Mouse (Mus musculus): ENCODE measurements around the gene Mettl5. TPM values are rescaled to one million over a fixed set of nuclear protein-coding genes. Genes with fewer than 3 reads are reported as not detected.

The Mettl5 gene
- polyA plus RNA-seq, 1 experiment from 2014 or later, result 41.6 TPM

DNA sequence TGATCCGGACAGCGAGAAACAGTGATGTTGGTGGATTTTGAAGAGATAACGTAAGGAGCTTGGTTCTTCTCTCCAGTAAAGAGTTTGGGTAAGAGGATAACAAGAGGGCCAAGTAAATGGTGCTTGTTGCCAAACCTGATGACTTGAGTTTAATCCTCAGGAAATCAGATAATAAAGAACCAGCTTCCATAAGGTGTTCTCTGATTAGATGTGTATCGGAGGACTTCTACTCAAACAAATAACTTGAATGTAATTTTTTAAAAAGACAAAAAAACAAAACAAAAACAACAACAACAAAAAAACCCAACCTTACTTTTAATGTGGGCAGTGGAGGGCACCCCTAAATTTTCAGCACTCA, 10.8 kb upstream of the Mettl5 start:
- DNase-seq (ENCODE audit: low spot score), result no peak

GRCm38 (mm10) chr2:69895502-69896223, 10.2 kb upstream of the Mettl5 start:
- ATAC-seq (ENCODE audit: low FRiP score) (no peak), DNase-seq (ENCODE audit: low spot score) (peak; percentile 19)
- WGBS, result 53% methylated on average over 14 of the region's 14 CpGs
- Histone ChIP-seq H3K27ac (ENCODE audit: low read depth, low read length) (no peak overlapping the region), H3K4me1 (replicated peaks; ENCODE audit: control insufficient read depth, insufficient read depth, low read length) (peaks cover 2% of the 10 kb centered on the region; the same call in 1 of the 2 replicates), H3K36me3 (ENCODE audit: control insufficient read depth, insufficient read depth, low read length) (no peaks in the 10 kb centered on the region), H3K9me3 (ENCODE audit: control insufficient read depth, low read length) (no peaks in the 10 kb centered on the region), H3K4me2 (replicated peaks; ENCODE audit: low read depth, low read length) (no peak overlapping the region), H3K9ac (ENCODE audit: low read depth, low read length) (no peak overlapping the region), H3K27me3 (ENCODE audit: control insufficient read depth, insufficient read depth, low read length) (no peaks in the 10 kb centered on the region), H3K4me3 (ENCODE audit: low read depth, low read length) (no peak overlapping the region)

More for the DNA sequence above, 10.8 kb upstream of the Mettl5 start:
- ATAC-seq (ENCODE audit: low FRiP score), result no peak
- H3K36me3 ChIP-seq (ENCODE audit: control insufficient read depth, insufficient read depth, low read length), result no peaks in the 10 kb centered on the region
- H3K27ac ChIP-seq (ENCODE audit: low read depth, low read length), result no peak overlapping the region
- no peaks in the 10 kb centered on the region for H3K9me3 ChIP-seq (ENCODE audit: control insufficient read depth, low read length)
- peaks cover 2% of the 10 kb centered on the region; the same call in 1 of the 2 replicates for H3K4me1 ChIP-seq (replicated peaks; ENCODE audit: control insufficient read depth, insufficient read depth, low read length)
- H3K9ac ChIP-seq (ENCODE audit: low read depth, low read length), result no peak overlapping the region
- 97% methylated on average over 4 of the region's 4 CpGs for WGBS
- H3K4me2 ChIP-seq (replicated peaks; ENCODE audit: low read depth, low read length), result no peak overlapping the region
- H3K4me3 ChIP-seq (ENCODE audit: low read depth, low read length), result no peak overlapping the region
- no peaks in the 10 kb centered on the region for H3K27me3 ChIP-seq (ENCODE audit: control insufficient read depth, insufficient read depth, low read length)

DNA sequence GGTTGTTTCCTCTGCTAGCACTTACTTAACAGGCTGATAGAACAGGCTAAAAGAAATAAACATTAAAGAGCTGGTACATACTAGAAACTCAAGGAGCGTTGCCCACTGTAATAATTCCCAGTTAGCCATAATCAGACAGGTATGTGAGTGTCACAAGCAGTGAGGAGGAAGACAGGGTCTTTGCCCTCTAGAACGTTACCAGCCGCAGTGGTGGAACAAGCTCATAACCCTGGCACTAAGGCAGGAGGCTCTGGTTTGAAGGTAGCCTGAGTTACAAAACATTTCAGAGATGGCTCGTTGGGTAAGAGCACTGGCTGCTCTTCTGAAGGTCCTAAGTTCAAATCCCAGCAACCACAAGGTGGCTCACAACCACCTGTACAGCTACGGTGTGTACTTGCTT, 8.5 kb upstream of the Mettl5 start:
- no peak overlapping the region for H3K27ac ChIP-seq (ENCODE audit: low read depth, low read length)
- no peaks in the 10 kb centered on the region for H3K36me3 ChIP-seq (ENCODE audit: control insufficient read depth, insufficient read depth, low read length)
- no peak overlapping the region for H3K9ac ChIP-seq (ENCODE audit: low read depth, low read length)
- 86% methylated on average over 5 of the region's 5 CpGs for WGBS
- no peak overlapping the region for H3K4me3 ChIP-seq (ENCODE audit: low read depth, low read length)
- H3K4me2 ChIP-seq (replicated peaks; ENCODE audit: low read depth, low read length), result no peak overlapping the region
- DNase-seq (ENCODE audit: low spot score), result no peak
- ATAC-seq (ENCODE audit: low FRiP score), result no peak
- no peaks in the 10 kb centered on the region for H3K9me3 ChIP-seq (ENCODE audit: control insufficient read depth, low read length)
- no peaks in the 10 kb centered on the region for H3K27me3 ChIP-seq (ENCODE audit: control insufficient read depth, insufficient read depth, low read length)
- H3K4me1 ChIP-seq (replicated peaks; ENCODE audit: control insufficient read depth, insufficient read depth, low read length), result peaks cover 1% of the 10 kb centered on the region; the same call in 1 of the 2 replicates

DNA sequence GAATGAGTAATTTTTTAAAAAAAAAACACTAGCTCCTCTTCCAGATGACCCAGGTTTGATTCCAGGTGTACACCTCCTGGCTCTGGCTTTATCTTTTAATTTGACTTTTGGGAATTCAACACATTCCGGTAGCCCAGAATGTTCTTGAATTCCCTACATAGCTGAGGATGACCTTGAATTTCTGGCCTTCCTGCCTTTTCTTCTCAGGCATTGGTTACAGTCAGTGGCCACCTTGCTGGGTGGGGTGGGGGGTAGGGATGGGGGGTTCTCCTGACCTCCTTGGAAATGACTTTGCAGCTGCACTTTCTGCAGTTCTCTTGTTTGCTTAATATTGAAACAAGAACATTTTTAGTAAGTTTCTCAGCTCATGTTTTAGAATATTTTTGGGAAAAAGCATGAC, 7.7 kb upstream of the Mettl5 start:
- Histone ChIP-seq H3K9me3 (ENCODE audit: control insufficient read depth, low read length) (no peaks in the 10 kb centered on the region), H3K4me3 (ENCODE audit: low read depth, low read length) (no peak overlapping the region), H3K27me3 (ENCODE audit: control insufficient read depth, insufficient read depth, low read length) (no peaks in the 10 kb centered on the region), H3K27ac (ENCODE audit: low read depth, low read length) (no peak overlapping the region), H3K4me1 (replicated peaks; ENCODE audit: control insufficient read depth, insufficient read depth, low read length) (no peaks in the 10 kb centered on the region), H3K9ac (ENCODE audit: low read depth, low read length) (no peak overlapping the region), H3K4me2 (replicated peaks; ENCODE audit: low read depth, low read length) (no peak overlapping the region), H3K36me3 (ENCODE audit: control insufficient read depth, insufficient read depth, low read length) (no peaks in the 10 kb centered on the region)
- ATAC-seq (ENCODE audit: low FRiP score) (no peak), DNase-seq (ENCODE audit: low spot score) (no peak)
- 89% methylated on average over 1 of the region's 1 CpGs for WGBS

DNA sequence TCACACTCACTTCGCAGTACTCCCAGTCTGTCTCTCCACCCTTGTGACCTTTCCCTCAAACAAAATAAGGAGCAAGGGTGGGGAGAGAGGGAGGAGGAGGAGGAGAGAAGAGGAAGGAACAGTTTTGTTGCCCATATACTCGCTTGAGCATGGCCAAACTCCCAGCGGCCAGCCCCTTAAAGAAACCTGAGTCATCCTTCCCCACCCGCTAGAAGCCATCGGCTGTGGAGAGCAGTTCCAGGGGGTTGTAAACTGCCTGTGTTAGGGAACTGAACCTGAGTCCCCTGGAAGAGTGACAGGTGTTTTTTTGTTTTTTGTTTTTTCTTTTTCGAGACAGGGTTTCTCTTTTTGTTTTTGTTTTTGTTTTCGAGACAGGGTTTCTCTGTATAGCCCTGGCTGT, 5.4 kb upstream of the Mettl5 start:
- H3K27ac ChIP-seq (ENCODE audit: low read depth, low read length), result no peak overlapping the region
- H3K9me3 ChIP-seq (ENCODE audit: control insufficient read depth, low read length), result no peaks in the 10 kb centered on the region
- no peak overlapping the region for H3K4me2 ChIP-seq (replicated peaks; ENCODE audit: low read depth, low read length)
- no peak for ATAC-seq (ENCODE audit: low FRiP score)
- no peak overlapping the region for H3K4me3 ChIP-seq (ENCODE audit: low read depth, low read length)
- no peak for DNase-seq (ENCODE audit: low spot score)
- H3K4me1 ChIP-seq (replicated peaks; ENCODE audit: control insufficient read depth, insufficient read depth, low read length), result no peaks in the 10 kb centered on the region
- H3K9ac ChIP-seq (ENCODE audit: low read depth, low read length), result no peak overlapping the region
- no peaks in the 10 kb centered on the region for H3K36me3 ChIP-seq (ENCODE audit: control insufficient read depth, insufficient read depth, low read length)
- no peaks in the 10 kb centered on the region for H3K27me3 ChIP-seq (ENCODE audit: control insufficient read depth, insufficient read depth, low read length)
- 66% methylated on average over 7 of the region's 7 CpGs for WGBS

GRCm38 (mm10) chr2:69888957-69889356, 3.5 kb upstream of the Mettl5 start:
- WGBS, result 74% methylated on average over 2 of the region's 2 CpGs
- ATAC-seq (ENCODE audit: low FRiP score), result no peak

DNA sequence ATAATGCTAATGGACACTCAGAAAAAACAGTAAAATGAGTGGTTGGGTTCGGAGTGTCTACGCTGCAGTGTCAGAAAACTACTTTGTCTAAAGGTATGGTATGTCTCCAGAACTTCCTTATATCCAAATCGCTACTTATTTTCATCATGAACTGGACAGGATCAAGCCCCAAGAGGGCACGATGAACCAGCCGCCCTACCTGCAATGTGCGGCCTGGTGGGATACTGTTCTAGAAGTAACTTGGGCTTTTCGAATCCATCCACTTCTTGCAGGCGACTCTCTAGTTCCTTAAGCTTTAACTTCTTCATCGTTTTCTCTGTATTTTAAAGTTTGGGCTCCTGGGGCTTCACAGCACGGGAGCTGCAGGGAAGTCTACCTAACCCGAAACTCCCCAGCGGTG, 365 bp downstream of the Mettl5 start:
- H3K9ac ChIP-seq (ENCODE audit: low read depth, low read length), result peak overlapping the region; percentile 87
- WGBS, result 8% methylated on average over 12 of the region's 12 CpGs
- H3K9me3 ChIP-seq (ENCODE audit: control insufficient read depth, low read length), result no peaks in the 10 kb centered on the region
- no peaks in the 10 kb centered on the region for H3K36me3 ChIP-seq (ENCODE audit: control insufficient read depth, insufficient read depth, low read length)
- DNase-seq (ENCODE audit: low spot score) (no peak), ATAC-seq (ENCODE audit: low FRiP score) (peak; percentile 2; the same call in 1 of the 2 replicates)
- H3K4me2 ChIP-seq (replicated peaks; ENCODE audit: low read depth, low read length), result peak overlapping the region; percentile 73
- H3K4me1 ChIP-seq (replicated peaks; ENCODE audit: control insufficient read depth, insufficient read depth, low read length), result no peaks in the 10 kb centered on the region
- peak overlapping the region; percentile 57 for H3K4me3 ChIP-seq (ENCODE audit: low read depth, low read length)
- no peaks in the 10 kb centered on the region for H3K27me3 ChIP-seq (ENCODE audit: control insufficient read depth, insufficient read depth, low read length)
- no peak overlapping the region for H3K27ac ChIP-seq (ENCODE audit: low read depth, low read length)

More at GRCm38 (mm10) chr2:69888957-69889356, 3.5 kb upstream of the Mettl5 start:
- no peaks in the 10 kb centered on the region for H3K36me3 ChIP-seq (ENCODE audit: control insufficient read depth, insufficient read depth, low read length)
- H3K4me3 ChIP-seq (ENCODE audit: low read depth, low read length), result no peak overlapping the region
- no peak overlapping the region for H3K27ac ChIP-seq (ENCODE audit: low read depth, low read length)
- DNase-seq (ENCODE audit: low spot score), result no peak
- no peak overlapping the region for H3K9ac ChIP-seq (ENCODE audit: low read depth, low read length)
- H3K27me3 ChIP-seq (ENCODE audit: control insufficient read depth, insufficient read depth, low read length), result no peaks in the 10 kb centered on the region
- H3K4me2 ChIP-seq (replicated peaks; ENCODE audit: low read depth, low read length), result no peak overlapping the region
- H3K4me1 ChIP-seq (replicated peaks; ENCODE audit: control insufficient read depth, insufficient read depth, low read length), result no peaks in the 10 kb centered on the region
- H3K9me3 ChIP-seq (ENCODE audit: control insufficient read depth, low read length), result no peaks in the 10 kb centered on the region

DNA sequence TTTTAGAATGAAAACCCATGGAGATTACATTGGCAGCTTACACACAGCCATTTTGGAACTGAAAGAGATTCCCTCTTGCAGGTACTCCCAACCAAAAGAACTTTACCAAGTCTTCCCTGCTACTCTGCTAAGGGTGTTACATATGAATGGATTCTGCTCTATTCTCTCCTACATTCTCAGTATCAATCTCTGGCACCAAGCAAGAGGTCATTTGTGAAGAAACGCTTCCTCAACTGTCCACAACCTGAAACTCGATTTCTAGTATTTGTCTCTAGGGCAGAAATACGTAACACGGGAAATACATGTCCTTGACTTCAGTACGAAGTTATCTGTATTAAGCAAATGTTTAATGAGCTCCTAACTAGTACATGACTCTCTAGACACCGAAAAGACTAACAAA, 834 bp downstream of the Mettl5 start:
- H3K36me3 ChIP-seq (ENCODE audit: control insufficient read depth, insufficient read depth, low read length), result no peaks in the 10 kb centered on the region
- H3K27ac ChIP-seq (ENCODE audit: low read depth, low read length), result no peak overlapping the region
- H3K4me2 ChIP-seq (replicated peaks; ENCODE audit: low read depth, low read length), result peak overlapping the region; percentile 73
- H3K27me3 ChIP-seq (ENCODE audit: control insufficient read depth, insufficient read depth, low read length), result no peaks in the 10 kb centered on the region
- H3K9me3 ChIP-seq (ENCODE audit: control insufficient read depth, low read length), result no peaks in the 10 kb centered on the region
- H3K9ac ChIP-seq (ENCODE audit: low read depth, low read length), result no peak overlapping the region
- ATAC-seq (ENCODE audit: low FRiP score) (no peak), DNase-seq (ENCODE audit: low spot score) (no peak)
- WGBS, result 62% methylated on average over 6 of the region's 6 CpGs
- no peaks in the 10 kb centered on the region for H3K4me1 ChIP-seq (replicated peaks; ENCODE audit: control insufficient read depth, insufficient read depth, low read length)
- H3K4me3 ChIP-seq (ENCODE audit: low read depth, low read length), result peak overlapping the region; percentile 57

GRCm38 (mm10) chr2:69883990-69884391, 1.4 kb downstream of the Mettl5 start:
- no peak overlapping the region for H3K4me2 ChIP-seq (replicated peaks; ENCODE audit: low read depth, low read length)
- H3K4me1 ChIP-seq (replicated peaks; ENCODE audit: control insufficient read depth, insufficient read depth, low read length), result no peaks in the 10 kb centered on the region
- H3K36me3 ChIP-seq (ENCODE audit: control insufficient read depth, insufficient read depth, low read length), result no peaks in the 10 kb centered on the region
- DNase-seq (ENCODE audit: low spot score) (no peak), ATAC-seq (ENCODE audit: low FRiP score) (no peak)
- H3K9me3 ChIP-seq (ENCODE audit: control insufficient read depth, low read length), result no peaks in the 10 kb centered on the region
- no peak overlapping the region for H3K4me3 ChIP-seq (ENCODE audit: low read depth, low read length)
- H3K27me3 ChIP-seq (ENCODE audit: control insufficient read depth, insufficient read depth, low read length), result no peaks in the 10 kb centered on the region
- H3K27ac ChIP-seq (ENCODE audit: low read depth, low read length), result no peak overlapping the region
- no peak overlapping the region for H3K9ac ChIP-seq (ENCODE audit: low read depth, low read length)
- WGBS, result 72% methylated on average over 2 of the region's 2 CpGs
